Mouse (Mus musculus) embryo, embryonic 10 days (tissue): ENCODE measurements around the gene Rnf223.
"Not testable (repeated sequence)": the region's sequence is repeated elsewhere in the genome, so short reads cannot be mapped to it uniquely, and the experiment has no call there.

ENCODE experiments used
- DNase-seq: peaks from one replicate; pipeline ENCODE4 v3.0.0-alpha.2; 2015; ENCODE audit warnings: low spot score

The Rnf223 gene

GRCm38 (mm10) chr4:156130940-156131339 is 627 bp downstream of the Rnf223 start:
- no peak for DNase-seq

GRCm38 (mm10) chr4:156133334-156133733 is 3.0 kb downstream of the Rnf223 start:
- DNase-seq: no peak

- DNase-seq: no peak
Measured at GRCm38 (mm10) chr4:156133943-156134605, 3.8 kb downstream of the Rnf223 start.

GRCm38 (mm10) chr4:156135112-156135511 is 4.8 kb downstream of the Rnf223 start:
- DNase-seq: no peak

GRCm38 (mm10) chr4:156135801-156136200 is 5.5 kb downstream of the Rnf223 start:
- DNase-seq: no peak

GRCm38 (mm10) chr4:156136285-156137100 is 6.2 kb downstream of the Rnf223 start:
- DNase-seq: no peak

- not testable (repeated sequence) for DNase-seq
Measured at GRCm38 (mm10) chr4:156150887-156151286, 20.6 kb downstream of the Rnf223 start.

GRCm38 (mm10) chr4:156154771-156155170 is 24.5 kb downstream of the Rnf223 start:
- no peak for DNase-seq

- DNase-seq: no peak
Measured at GRCm38 (mm10) chr4:156166477-156166876, 36.2 kb downstream of the Rnf223 start.

GRCm38 (mm10) chr4:156168611-156169010 is 38.3 kb downstream of the Rnf223 start:
- DNase-seq: no peak

- DNase-seq: no peak
Measured at GRCm38 (mm10) chr4:156169129-156169528, 38.8 kb downstream of the Rnf223 start.

- no peak for DNase-seq
Measured at GRCm38 (mm10) chr4:156171828-156172227, 41.5 kb downstream of the Rnf223 start.

GRCm38 (mm10) chr4:156177630-156178029 is 47.3 kb downstream of the Rnf223 start:
- no peak for DNase-seq
